9 mouse cellular contexts compared by ENCODE assay signal in the genomic region with DNA sequence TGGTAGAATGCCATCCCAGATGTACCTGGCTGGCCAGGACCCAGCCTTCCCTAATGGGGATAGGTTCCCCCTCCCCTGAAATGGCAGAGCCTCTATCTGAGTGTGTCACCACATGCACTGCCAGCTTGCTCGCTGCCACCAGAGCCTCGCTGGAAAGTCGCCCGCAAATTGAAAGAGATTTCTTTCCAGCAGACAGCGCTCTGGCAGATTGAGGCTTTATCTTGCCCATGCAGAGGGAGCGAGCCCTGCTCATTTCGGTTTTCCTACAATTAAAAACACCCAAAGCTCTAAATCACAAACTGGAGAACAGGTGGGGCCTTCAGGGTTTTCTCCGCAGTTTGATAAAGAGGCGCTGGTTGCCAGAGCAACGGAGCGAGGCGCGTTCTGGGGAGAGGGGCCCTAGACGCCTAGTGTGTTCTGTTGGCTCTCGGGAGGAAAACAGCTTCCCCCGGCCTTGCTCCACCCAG. TPM values are rescaled to one million over a fixed set of nuclear protein-coding genes. Genes with fewer than 3 reads are reported as not detected.
DNase-seq lines count a peak whose midpoint lies in the region; ATAC-seq and TF ChIP-seq lines count a peak whose summit lies in the region.
"Had no signal": no experiment of that assay in that cellular context is flagged by ENCODE, and none has a peak within 500 bp of the region (broad histone marks: within the 10 kb centered on the region; RNA-seq: fewer than 3 reads in every experiment).

No protein-coding gene starts in this region.

- no peaks in the 10 kb centered on the region for H3K36me3 ChIP-seq in intestine, embryonic 16.5 days (ENCODE audit: control insufficient read depth, insufficient read depth, low read length)
- H3K36me3 ChIP-seq: limb, embryonic 15.5 days had no signal

- intact Hi-C loops in left cerebral cortex, adult 2 months (cut with DNase I): no loop called here

- TF ChIP-seq CTCF in left cerebral cortex, adult 2 months (IDR thresholded peaks at IDR 0.05): no peak

- 0 out of 2 replicates have a peak, but pooled peaks cover 5% of the 10 kb centered on the region for H3K9me3 ChIP-seq in intestine, embryonic 16.5 days (ENCODE audit: control insufficient read depth, low read length)
- H3K9me3 ChIP-seq: limb, embryonic 15.5 days had no signal

- no peak overlapping the region for H3K4me2 ChIP-seq in intestine, embryonic 16.5 days (ENCODE audit: low read depth, low read length)
- H3K4me2 ChIP-seq: limb, embryonic 15.5 days had no signal

- WGBS in intestine, embryonic 16.5 days: 43% methylated on average over 16 of the region's 16 CpGs

- H3K9ac ChIP-seq in intestine, embryonic 16.5 days (ENCODE audit: low read depth, low read length): no peak overlapping the region; the same call in 1 of the 2 replicates
- H3K9ac ChIP-seq: limb, embryonic 15.5 days had no signal

- peak overlapping the region; percentile 70 for H3K27ac ChIP-seq in left cerebral cortex, adult 2 months
- no peak overlapping the region for H3K27ac ChIP-seq in intestine, embryonic 16.5 days (ENCODE audit: low read length)
- H3K27ac ChIP-seq: limb, embryonic 15.5 days had no signal

- H3K4me3 ChIP-seq in left cerebral cortex, adult 2 months: no peak overlapping the region
- H3K4me3 ChIP-seq in intestine, embryonic 16.5 days (ENCODE audit: low read length): no peak overlapping the region
- H3K4me3 ChIP-seq: limb, embryonic 15.5 days had no signal

- no peaks in the 10 kb centered on the region for H3K27me3 ChIP-seq in intestine, embryonic 16.5 days (replicated peaks; ENCODE audit: control insufficient read depth, insufficient read depth, low read length)
- H3K27me3 ChIP-seq: limb, embryonic 15.5 days had no signal

- no peaks in the 10 kb centered on the region for H3K4me1 ChIP-seq in intestine, embryonic 16.5 days (ENCODE audit: control insufficient read depth, insufficient read depth, low read length)

- peak; percentile 43 for DNase-seq in gastrocnemius, adult 18-20 months (ENCODE audit: low spot score)
- DNase-seq in gastrocnemius, postnatal 4 days (ENCODE audit: low spot score in 2 of 2): no peak
- peak; percentile 37 to 40 for DNase-seq in adrenal gland, postnatal 36 days
- DNase-seq in frontal cortex, adult 2 months (ENCODE audit: extremely low spot score in 1 of 2, low spot score in 1 of 2): peak; percentile 35 to 84
- DNase-seq in left cerebral cortex, adult 2 months (ENCODE audit: extremely low spot score in 1 of 2, low spot score in 2 of 2): peak; percentile 61 to 66
- no peak for DNase-seq in kidney, adult 18-20 months

- ATAC-seq in intestine, embryonic 16.5 days: no peak
- ATAC-seq in inflammation-experienced regulatory T-cells, adult 6 months: no peak

RNA-seq across cellular contexts. Expression of gene Fbxl18, which starts 37.4 kb away (rescaled TPM):
- total RNA-seq in gastrocnemius, adult 18-20 months (2021): 1 to 10 TPM; 4.9 to 5.9 TPM
- total RNA-seq in gastrocnemius, postnatal 4 days (2021): 1 to 10 TPM; 9.7 to 9.8 TPM
- 10 to 100 TPM; 10.8 to 13.9 TPM for total RNA-seq in adrenal gland, postnatal 36 days (2021)
- 20.2 and 22.4 TPM in 2 replicates for polyA plus RNA-seq in frontal cortex, adult 2 months (2012; rRNA removed)
- 10 to 100 TPM; 31.5 to 33.2 TPM for total RNA-seq in left cerebral cortex, adult 2 months (2021)
- polyA plus RNA-seq in intestine, embryonic 16.5 days (2015; fragmentation: Nextera tagmentation; extraction: Ambion mirVana): 7.7 and 10.3 TPM in 2 replicates
- polyA plus RNA-seq in inflammation-experienced regulatory T-cells, adult 6 months (2017; shearing (Covaris generic)): 1 to 10 TPM; 4.6 to 5.8 (median 5.5) TPM

RNA-seq across cellular contexts. Expression of gene Tnrc18, which starts 40.3 kb away (rescaled TPM):
- 10 to 100 TPM; 29.0 to 40.6 TPM for total RNA-seq in gastrocnemius, adult 18-20 months (2021)
- 10 to 100 TPM; 82.2 TPM for total RNA-seq in gastrocnemius, postnatal 4 days (2021)
- 10 to 100 TPM; 79.8 to 81.9 TPM for total RNA-seq in adrenal gland, postnatal 36 days (2021)
- 38.1 and 38.2 TPM in 2 replicates for polyA plus RNA-seq in frontal cortex, adult 2 months (2012; rRNA removed)
- total RNA-seq in left cerebral cortex, adult 2 months (2021): 100 to 1,000 TPM; 139 to 141 TPM
- 10.5 and 13.2 TPM in 2 replicates for polyA plus RNA-seq in intestine, embryonic 16.5 days (2015; fragmentation: Nextera tagmentation; extraction: Ambion mirVana)
- 1 to 10 TPM; 1.6 to 4.4 (median 2.9) TPM for polyA plus RNA-seq in inflammation-experienced regulatory T-cells, adult 6 months (2017; shearing (Covaris generic))

RNA-seq across cellular contexts. Expression of gene Actb, which starts 48.8 kb away (rescaled TPM):
- 100 to 1,000 TPM; 452 to 583 TPM for total RNA-seq in gastrocnemius, adult 18-20 months (2021)
- 1,000 to 10,000 TPM; 2,802 to 2,810 TPM for total RNA-seq in gastrocnemius, postnatal 4 days (2021)
- 1,000 to 10,000 TPM; 3,336 to 3,351 TPM for total RNA-seq in adrenal gland, postnatal 36 days (2021)
- polyA plus RNA-seq in frontal cortex, adult 2 months (2012; rRNA removed): 2,513 and 2,530 TPM in 2 replicates
- 1,000 to 10,000 TPM; 2,227 to 2,233 TPM for total RNA-seq in left cerebral cortex, adult 2 months (2021)
- polyA plus RNA-seq in intestine, embryonic 16.5 days (2015; fragmentation: Nextera tagmentation; extraction: Ambion mirVana): 14,111 and 16,287 TPM in 2 replicates
- over 10,000 TPM; 20,020 to 68,742 (median 52,499) TPM for polyA plus RNA-seq in inflammation-experienced regulatory T-cells, adult 6 months (2017; shearing (Covaris generic))

Comparison
In these comparisons a context has a peak if more than half of its experiments do, and no peak if none do; other contexts are left out.
1. DNase-seq: peak in gastrocnemius, adult 18-20 months (single experiment), adrenal gland, postnatal 36 days (2 of 2), frontal cortex, adult 2 months (2 of 2) and left cerebral cortex, adult 2 months (2 of 2); none in gastrocnemius, postnatal 4 days (0 of 2) and kidney, adult 18-20 months (single experiment).